26 mouse cellular contexts compared by ENCODE assay signal in the genomic region with DNA sequence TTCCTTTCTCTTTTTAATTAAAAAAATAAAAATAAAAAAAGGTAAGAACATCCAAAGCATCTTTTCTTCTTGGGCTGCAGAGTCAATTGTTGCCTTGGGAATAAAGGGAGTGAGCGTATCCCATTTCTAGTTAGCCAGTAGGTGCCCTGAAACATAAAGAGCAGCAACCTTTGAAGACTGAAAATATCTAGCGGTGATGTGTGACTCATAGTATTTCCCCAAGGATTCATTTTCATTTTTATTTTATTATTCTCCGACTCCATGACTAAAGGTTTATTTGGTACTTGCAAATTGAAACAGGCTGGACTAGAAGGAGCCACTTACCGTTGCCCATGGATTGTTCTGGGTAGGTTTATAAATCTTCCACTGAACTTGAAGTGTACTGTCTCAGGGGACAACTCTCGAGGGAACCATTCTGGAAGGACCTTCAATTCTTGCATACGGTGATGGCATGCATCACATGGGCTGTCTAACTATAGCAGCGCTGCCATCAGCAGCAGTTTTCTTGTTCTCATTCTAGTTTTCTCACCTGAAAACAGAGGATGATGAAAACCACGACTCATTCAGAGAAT.
DNase-seq lines count a peak whose midpoint lies in the region; ATAC-seq lines count a peak whose summit lies in the region.
"Had no signal": no experiment of that assay in that cellular context is flagged by ENCODE, and none has a peak within 500 bp of the region (broad histone marks: within the 10 kb centered on the region; RNA-seq: fewer than 3 reads in every experiment).

No protein-coding gene starts in this region.

- no peak overlapping the region for H3K9ac ChIP-seq in neural tube, embryonic 13.5 days
- no peak overlapping the region for H3K9ac ChIP-seq in neural tube, embryonic 14.5 days (replicated peaks; ENCODE audit: low read depth, low read length)
- H3K9ac ChIP-seq: embryonic facial prominence, embryonic 13.5 days; forebrain, embryonic 12.5 days; hindbrain, embryonic 12.5 days; hindbrain, embryonic 15.5 days had no signal

- no peaks in the 10 kb centered on the region for H3K36me3 ChIP-seq in neural tube, embryonic 13.5 days
- no peaks in the 10 kb centered on the region for H3K36me3 ChIP-seq in neural tube, embryonic 14.5 days (ENCODE audit: control insufficient read depth, insufficient read depth, low read length)
- H3K36me3 ChIP-seq: embryonic facial prominence, embryonic 10.5 days; embryonic facial prominence, embryonic 13.5 days; forebrain, embryonic 12.5 days; G1E; hindbrain, embryonic 12.5 days; hindbrain, embryonic 15.5 days had no signal

- H3K4me2 ChIP-seq in neural tube, embryonic 13.5 days: no peak overlapping the region
- H3K4me2 ChIP-seq in neural tube, embryonic 14.5 days (ENCODE audit: low read depth, low read length): no peak overlapping the region
- H3K4me2 ChIP-seq: embryonic facial prominence, embryonic 13.5 days; forebrain, embryonic 12.5 days; heart, embryonic 11.5 days; hindbrain, embryonic 12.5 days; hindbrain, embryonic 15.5 days had no signal

- H3K27ac ChIP-seq in neural tube, embryonic 13.5 days (replicated peaks): no peak overlapping the region; the same call in 1 of the 2 replicates
- H3K27ac ChIP-seq in neural tube, embryonic 14.5 days (ENCODE audit: low read depth, low read length): no peak overlapping the region
- H3K27ac ChIP-seq: embryonic facial prominence, embryonic 10.5 days; embryonic facial prominence, embryonic 13.5 days; forebrain, embryonic 12.5 days; hindbrain, embryonic 12.5 days; hindbrain, embryonic 15.5 days had no signal

- H3K9me3 ChIP-seq in neural tube, embryonic 13.5 days: 0 out of 2 replicates have a peak, but pooled peaks cover 4% of the 10 kb centered on the region
- H3K9me3 ChIP-seq in neural tube, embryonic 14.5 days (ENCODE audit: control insufficient read depth, low read length): no peaks in the 10 kb centered on the region
- H3K9me3 ChIP-seq: embryonic facial prominence, embryonic 10.5 days; forebrain, embryonic 12.5 days; G1E; hindbrain, embryonic 12.5 days; hindbrain, embryonic 15.5 days had no signal

- intact Hi-C loops in left cerebral cortex, postnatal 36 days (cut with DNase I): no loop called here

- no peak overlapping the region for H3K4me3 ChIP-seq in neural tube, embryonic 13.5 days
- H3K4me3 ChIP-seq in neural tube, embryonic 14.5 days (ENCODE audit: low read depth, low read length): no peak overlapping the region
- H3K4me3 ChIP-seq: embryonic facial prominence, embryonic 10.5 days; embryonic facial prominence, embryonic 13.5 days; erythroblast, embryonic 14.5 days; forebrain, embryonic 12.5 days; hindbrain, embryonic 12.5 days; hindbrain, embryonic 15.5 days had no signal

- WGBS in neural tube, embryonic 13.5 days: 59% methylated on average over 8 of the region's 8 CpGs
- 66% methylated on average over 8 of the region's 8 CpGs for WGBS in neural tube, embryonic 14.5 days

- no peaks in the 10 kb centered on the region for H3K27me3 ChIP-seq in neural tube, embryonic 13.5 days
- H3K27me3 ChIP-seq in neural tube, embryonic 14.5 days (ENCODE audit: control insufficient read depth, insufficient read depth, low read length): no peaks in the 10 kb centered on the region
- H3K27me3 ChIP-seq: CH12.LX; embryonic facial prominence, embryonic 13.5 days; forebrain, embryonic 12.5 days; hindbrain, embryonic 12.5 days; hindbrain, embryonic 15.5 days had no signal

- peak; percentile 12 for DNase-seq in adrenal gland, postnatal 10 days
- no peak for DNase-seq in adrenal gland, postnatal 4 days (ENCODE audit: low spot score in 2 of 2)
- no peak for DNase-seq in neural tube, embryonic 10.5 days (ENCODE audit: extremely low spot score, low spot score)
- no peak for DNase-seq in kidney, postnatal 25 days
- no peak for DNase-seq in left cerebral cortex, postnatal 36 days (ENCODE audit: low spot score in 2 of 2)
- DNase-seq: adrenal gland, adult 8-10 months; B cell, adult 2 months; cerebellum, adult 11-12 months; cerebellum, adult 8-10 months; cerebellum, postnatal 10 days; cerebellum, postnatal 36 days; embryo, embryonic 11 days; gastrocnemius, postnatal 10 days; heart, adult 11 months had no signal

- H3K4me1 ChIP-seq in neural tube, embryonic 13.5 days (replicated peaks): no peaks in the 10 kb centered on the region
- H3K4me1 ChIP-seq in neural tube, embryonic 14.5 days (ENCODE audit: control insufficient read depth, insufficient read depth, low read length): no peaks in the 10 kb centered on the region
- H3K4me1 ChIP-seq: forebrain, embryonic 12.5 days; hindbrain, embryonic 12.5 days; hindbrain, embryonic 15.5 days had no signal

- ATAC-seq in neural tube, embryonic 13.5 days (ENCODE audit: low read depth): peak; percentile 59; the same call in 1 of the 2 replicates
- peak; percentile 78; the same call in 1 of the 2 replicates for ATAC-seq in neural tube, embryonic 14.5 days (ENCODE audit: low read depth)
- ATAC-seq: forebrain, embryonic 16.5 days had no signal
